Mouse (Mus musculus) B cell, adult 2 months (primary cell): ENCODE results near the gene Gm21830.
"Not testable (repeated sequence)": the region's sequence is repeated elsewhere in the genome, so short reads cannot be mapped to it uniquely, and the experiment has no call there.

ENCODE experiments used
- DNase-seq, 2 experiments: peaks; one replicate each; pipeline ENCODE4 v3.0.0; 2022

Gm21830 gene

DNA sequence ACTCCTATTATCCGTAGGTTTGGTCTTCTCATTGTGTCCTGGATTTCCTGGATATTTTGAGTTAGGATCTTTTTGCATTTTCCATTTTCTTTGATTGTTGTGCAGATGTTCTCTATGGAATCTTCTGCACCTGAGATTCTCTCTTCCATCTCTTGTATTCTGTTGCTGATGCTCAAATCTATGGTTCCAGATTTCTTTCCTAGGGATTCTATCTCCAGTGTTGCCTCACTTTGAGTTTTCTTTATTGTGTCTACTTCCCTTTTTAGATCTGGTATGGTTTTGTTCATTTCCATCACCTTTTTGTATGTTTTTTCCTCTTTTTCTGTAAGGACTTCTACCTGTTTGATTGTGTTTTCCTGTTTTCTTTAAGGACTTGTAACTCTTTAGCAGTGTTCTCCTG is at the start of gene Gm21830:
Gm21830 (plus strand) TSS at position 301 of the 400 bp plus-strand sequence.
- DNase-seq: not testable (repeated sequence)

DNA sequence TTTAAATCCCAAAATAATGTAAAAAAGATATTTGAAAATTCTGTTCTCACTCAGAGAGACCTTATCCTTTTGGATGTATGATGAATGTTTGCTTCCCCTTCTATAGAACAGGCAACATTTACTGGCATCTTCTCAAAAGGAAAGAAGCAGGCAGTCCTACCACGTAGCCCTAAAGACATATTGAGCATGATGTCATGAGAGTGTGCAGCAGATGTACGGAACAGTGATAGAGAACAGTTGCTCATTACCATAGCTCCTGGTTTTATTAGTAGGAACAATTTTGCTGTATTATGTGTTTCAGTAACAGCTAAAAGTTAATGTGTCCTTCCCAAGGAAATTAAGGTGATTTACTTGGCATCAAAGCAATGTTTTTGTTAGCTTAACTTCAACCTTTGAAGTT is 49.0 kb upstream of the Gm21830 start:
- DNase-seq: no peak

DNA sequence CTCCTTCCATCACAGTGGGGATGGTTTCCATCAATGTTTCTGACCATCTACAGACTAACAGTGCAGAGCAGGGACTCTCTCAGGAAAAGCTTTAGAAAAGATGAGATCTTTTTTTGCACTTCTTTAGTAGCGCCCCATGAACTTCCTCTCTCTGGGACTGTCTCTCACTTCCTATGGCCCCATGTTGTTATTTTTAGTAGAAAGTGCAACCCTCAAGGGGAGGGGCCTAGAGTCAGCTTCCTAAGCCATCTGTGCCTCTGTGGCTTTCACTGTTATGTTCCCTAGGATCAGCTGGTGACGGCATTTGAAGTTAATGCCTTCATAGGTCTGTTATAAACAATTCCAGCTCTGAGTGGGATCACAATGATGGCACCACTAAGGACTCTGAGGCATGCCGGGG is 35.0 kb upstream of the Gm21830 start:
- no peak for DNase-seq

DNA sequence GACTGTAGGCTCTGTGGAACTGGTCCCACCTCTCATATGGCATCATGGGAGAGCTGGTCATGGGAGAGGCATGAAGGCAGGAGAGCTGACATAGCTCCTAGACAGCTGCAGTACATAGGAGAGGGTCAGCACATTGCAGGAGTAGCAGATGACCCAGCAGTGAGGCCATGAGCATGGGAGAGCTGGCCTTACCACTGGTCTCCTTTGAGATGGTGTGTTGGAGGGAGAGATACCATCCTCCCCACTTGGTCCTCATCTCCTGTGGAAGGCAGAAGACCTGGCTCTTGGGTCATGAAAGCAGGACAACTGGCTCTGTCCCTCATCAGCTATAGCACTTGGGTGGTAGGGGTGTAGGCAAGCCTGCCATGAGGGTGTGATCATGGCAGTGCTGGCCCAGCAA is 7.3 kb downstream of the Gm21830 start:
- no peak for DNase-seq

DNA sequence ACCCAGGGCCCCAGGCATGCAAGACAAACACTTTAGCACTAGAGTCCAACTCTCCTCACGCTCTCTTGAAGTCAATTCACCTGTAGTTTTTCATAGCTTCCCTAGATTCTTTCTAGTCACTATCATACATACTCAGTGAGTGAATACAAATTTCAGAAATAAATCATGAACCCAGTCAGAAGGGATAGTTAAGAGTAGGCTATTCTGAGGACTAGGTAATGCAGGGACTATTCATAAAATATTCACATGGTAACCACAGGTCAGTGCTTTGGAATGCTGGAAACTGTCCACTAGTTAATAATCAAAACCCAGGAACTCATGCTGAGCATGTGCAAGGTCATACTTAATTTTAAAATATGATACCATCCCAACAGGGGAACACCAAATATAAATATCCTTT is 9.3 kb downstream of the Gm21830 start:
- no peak for DNase-seq

DNA sequence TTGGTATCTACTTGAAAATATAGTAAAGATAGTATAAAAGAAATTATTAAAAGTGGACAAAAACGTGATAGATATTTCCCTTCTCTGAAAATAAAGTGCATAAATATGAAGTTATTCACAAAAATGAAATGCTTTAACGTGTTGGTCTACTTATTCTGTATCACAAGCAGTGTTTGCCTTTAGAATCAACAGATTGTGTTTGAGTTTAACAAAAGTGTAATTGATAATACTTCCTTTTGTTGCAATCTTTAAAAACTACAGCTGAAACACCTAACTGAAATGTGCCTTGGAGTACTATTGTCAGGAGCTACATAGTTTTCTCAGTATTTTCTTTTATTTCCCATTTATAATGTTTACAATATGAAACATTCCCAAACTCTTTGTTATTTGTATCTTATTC is 19.6 kb downstream of the Gm21830 start, which contains the start of gene Gm26727:
Gm26727 (minus strand) TSS at position 101 of the 400 bp plus-strand sequence.
- DNase-seq: no peak

DNA sequence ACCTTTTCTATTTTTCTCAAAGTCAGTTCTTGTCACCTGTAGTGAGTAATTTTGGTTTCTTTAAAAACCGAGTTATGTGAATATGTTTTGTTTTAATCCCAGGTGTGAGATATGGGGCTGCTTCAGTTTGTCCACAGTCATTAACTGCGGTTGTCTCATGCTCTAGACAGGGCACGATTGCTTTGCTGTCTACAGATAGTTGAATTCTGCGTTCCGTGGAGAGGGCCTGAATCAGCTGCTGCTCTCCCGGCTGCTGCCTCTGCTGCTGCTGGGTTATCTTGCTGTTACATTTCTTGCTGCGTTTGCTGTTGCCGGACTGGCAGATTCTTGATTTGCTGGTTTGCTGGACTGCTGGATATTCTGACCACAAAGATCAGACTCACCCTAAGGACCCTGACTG is 24.8 kb downstream of the Gm21830 start:
- no peak for DNase-seq

DNA sequence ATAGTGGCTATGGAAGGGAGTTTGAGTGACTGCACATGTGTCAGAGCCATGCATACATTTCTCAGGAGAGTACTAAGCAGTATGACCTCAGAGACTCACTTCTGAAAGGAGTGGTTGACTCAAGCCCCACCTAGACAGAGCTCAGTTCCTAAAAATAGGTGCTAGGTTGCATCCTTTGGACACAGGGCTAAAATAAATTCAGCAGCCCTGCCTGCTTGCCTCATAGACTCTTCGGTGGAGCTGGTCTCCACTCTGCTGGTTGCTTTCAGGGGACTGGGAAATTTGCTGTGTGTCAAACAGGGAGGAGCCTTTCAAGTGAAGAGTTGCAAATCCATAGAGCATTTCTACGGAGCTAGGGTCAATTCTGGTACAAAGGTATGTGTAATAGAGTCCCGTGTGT is 32.3 kb downstream of the Gm21830 start, which contains the start of gene Xirp2:
Xirp2 (plus strand) TSS at position 223 of the 400 bp plus-strand sequence.
- DNase-seq: no peak

DNA sequence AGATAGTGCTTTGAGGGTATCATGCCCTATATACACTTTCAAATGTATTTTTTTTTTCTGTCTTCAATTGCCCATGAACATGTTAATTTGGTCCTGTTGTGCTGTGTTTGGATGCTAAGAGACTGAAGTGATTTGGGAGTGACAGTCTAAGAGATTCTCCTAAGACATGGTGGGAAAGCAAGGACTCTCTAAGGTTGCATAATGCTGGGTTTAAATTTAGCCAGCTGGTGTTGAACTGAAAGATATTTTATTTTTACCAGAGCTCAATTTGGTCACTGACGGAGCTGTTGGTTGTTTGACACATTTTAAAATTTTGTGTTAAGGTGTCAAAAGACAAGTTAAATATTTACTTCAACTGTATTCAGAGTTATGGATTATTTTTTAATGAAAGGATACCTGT is 33.2 kb downstream of the Gm21830 start:
- DNase-seq: no peak

DNA sequence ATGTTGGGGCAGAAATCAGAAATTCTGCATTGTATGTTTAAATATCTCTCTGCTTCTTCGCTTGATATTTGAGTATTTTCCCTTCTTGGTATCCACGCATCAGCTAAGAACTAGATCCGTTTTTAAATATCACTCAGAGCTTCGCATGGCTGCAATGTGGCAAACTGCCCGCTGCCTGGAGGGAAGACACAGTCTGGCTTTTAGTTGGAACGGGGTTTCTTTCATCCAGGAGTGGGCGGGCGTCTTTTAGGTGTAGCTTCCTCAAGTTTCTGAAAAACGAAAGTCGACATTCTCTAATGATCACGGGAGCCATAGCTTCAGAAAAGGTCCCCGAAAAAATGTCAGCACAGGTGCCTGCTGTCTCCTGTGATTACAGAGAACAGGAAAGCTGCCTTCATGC is 33.7 kb downstream of the Gm21830 start:
- no peak for DNase-seq

DNA sequence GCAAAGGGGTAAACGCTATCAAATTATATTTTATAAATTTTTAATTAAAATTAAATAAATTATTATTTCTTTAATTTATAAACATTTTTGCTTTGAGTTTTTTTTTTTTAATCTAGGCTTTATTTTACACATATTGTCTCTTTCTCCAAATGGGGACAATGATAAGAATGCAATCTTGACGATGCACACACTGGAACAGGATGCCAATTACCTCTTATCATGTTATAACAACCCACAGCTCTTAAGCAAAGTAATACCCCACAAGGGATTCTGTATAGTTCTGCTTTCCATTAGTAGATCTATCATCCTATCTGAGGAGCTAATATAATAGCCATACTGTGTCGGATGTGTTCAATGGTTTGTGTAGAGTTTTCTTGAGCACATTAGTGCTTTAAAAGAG is 47.3 kb downstream of the Gm21830 start:
- no peak for DNase-seq

DNA sequence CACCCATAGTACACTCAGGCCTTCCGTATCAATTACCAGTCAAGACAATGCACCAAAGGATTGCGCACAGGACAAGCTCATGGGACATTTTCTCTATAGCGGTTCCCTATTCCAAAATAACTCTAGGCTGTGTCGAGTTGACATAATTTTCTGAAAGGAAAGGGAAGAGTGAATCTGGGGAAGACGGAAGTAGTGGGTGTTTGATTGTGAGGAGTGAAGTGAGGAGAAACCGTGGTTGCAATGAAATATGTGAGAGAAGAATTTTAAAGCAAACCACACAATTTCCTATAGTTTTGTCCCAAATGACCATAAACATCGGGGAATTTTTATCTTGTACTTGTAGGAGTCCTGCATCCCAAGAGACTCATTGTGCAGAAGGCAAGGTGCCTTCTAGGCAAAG is 53.5 kb downstream of the Gm21830 start:
- DNase-seq: no peak

DNA sequence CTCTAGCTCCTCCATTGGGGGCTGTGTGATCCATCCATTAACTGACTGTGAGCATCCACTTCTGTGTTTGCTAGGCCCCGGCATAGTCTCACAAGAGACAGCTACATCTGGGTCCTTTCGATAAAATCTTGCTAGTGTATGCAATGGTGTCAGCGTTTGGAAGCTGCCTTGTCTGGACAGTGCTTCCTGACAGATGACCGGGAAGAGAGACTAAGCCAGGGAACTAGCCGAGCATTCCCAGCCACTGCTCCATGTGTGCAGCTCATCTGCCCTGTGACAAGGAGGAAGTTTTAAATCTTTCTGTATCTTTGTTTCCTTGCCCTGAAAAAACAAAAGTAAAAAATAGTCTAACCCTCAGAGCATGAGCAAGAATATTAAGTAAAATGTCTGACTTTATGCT is 56.5 kb downstream of the Gm21830 start:
- DNase-seq: not testable (repeated sequence)

DNA sequence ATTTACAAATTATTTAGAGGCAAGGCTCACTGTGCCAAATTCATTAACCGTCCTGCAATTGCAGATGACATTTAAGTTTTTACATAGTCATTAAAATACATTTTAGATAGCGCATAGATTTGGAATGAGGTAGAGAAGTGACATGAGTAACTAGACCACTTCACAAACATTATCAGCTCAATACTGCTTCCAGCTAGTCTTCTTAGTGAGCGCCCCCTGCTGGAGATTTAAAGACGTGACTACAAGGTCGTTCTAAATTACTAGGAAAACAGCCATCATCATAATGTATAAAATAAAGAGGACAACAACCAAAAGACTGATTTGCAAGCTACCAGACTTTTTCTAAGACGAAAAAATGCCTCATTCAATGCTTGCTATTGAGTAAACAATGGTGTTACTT is 64.2 kb downstream of the Gm21830 start:
- DNase-seq: no peak

DNA sequence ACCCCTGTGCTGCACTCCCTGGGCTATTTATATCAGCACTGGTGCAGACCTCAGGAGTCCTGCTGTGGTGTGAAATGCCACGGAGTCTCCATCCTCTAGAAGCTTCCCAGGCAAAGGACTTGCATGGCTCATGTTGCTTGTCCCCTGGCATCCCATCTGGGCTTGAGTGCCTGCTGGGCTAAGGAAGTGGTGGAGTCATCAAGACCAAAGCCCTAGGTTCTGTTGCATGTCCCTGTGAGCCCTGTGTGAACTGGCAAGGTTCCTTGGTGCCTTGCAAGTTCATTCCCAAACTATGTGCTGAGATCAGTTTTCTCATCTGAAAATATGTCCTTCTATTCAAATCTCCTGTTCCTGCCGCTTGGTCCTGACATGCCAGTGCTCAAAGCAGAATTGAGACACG is 67.5 kb downstream of the Gm21830 start:
- no peak for DNase-seq
